Mouse (Mus musculus): ENCODE data around the gene Aacs.

Aacs gene

DNA sequence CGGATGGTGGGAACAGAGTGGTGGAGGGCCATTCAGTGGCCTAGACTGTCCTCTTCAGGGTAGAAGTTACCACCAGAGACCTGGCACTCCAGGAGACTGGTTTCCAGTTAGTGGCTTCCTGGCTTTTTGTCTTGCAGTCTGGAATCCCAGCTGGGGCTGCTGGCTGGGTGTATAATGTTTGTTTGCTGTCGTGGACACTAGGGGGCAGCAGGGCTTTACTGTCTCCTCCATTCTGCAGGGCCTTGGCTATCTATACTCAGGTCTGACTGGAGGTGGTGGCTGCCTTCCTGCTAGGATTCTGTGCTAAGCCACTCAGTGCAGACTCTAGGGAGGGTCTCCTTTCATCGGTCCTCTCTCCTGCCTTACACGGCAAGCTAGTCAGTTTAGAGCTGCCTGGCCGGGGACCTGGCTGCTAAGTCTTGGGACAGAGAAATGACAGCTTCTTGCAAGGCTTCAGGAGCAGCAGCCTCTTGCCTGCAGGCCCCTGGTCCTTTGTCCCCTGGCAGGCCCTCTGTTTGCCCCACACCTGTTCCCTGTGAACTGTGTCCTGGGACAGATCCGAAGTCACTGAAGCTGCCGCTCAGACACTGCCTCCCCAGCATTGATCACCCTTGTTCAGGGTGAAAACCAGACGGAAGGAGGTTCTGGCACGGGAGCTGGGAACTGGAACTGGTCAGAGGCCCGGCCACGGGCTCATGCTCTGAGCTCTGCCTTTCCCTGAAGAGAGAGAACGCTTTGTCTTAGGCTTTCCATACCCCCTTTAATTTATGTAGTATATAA is 22.4 kb downstream of the Aacs start:
- peak; percentile 84 for DNase-seq

DNA sequence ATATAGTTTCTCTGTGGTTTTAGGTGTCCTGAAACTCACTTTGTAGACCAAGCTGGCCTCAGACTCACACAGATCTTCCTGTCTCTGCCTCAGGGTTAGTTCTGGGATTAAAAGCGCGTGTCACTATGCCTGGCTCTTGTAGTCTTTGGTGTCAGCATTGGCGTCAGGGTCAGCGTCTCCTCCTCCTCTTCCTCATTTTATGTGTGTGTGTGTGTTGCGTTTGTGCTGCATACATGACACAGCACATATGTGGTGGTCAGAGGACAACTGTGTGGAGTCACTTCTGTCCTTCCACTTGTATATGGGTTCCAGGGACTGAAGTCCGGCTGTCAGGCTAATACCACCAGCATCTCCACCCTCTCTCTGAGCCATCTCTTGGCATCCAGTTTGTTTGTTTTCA is 25.9 kb downstream of the Aacs start:
- DNase-seq, result no peak

DNA sequence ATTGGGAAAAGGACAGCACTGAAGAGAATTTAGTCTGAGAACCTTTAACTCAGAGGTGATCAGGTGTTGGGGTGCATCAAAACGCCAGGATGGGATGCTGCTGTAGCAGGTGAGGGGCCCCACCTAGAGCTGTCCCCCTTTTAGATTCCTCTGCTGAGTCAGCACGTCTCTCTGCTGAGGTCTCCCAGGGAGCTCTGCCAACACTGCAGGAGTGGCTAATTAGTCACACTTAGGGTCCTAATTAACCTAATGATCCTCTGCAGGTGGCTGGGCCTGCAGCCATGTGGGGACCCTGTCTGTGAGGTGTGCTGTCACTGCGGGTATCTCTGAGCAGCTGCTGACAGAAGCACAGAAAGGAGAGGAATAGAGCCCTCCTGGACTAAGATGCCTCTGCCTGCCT is 26.6 kb downstream of the Aacs start:
- DNase-seq, result no peak

DNA sequence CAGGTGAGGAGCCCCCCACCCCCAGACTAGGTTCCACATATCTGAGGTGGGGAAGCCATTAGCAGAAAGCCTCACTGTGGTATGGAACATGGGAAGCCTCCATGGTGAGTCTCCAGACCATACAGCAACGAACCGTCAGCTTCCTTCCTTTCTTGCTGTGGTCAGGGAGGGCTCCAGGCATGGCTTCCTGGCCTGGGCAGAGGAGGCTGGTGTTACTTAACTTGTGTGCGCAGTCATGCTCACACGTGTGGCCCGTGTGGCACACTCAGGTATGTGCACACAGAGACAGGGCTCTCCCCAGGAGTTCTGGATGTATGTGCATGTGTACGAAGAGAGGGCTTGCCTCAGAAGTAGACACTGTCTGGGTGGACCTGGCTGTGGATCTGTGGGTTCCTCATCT is 28.0 kb downstream of the Aacs start:
- no peak for DNase-seq

DNA sequence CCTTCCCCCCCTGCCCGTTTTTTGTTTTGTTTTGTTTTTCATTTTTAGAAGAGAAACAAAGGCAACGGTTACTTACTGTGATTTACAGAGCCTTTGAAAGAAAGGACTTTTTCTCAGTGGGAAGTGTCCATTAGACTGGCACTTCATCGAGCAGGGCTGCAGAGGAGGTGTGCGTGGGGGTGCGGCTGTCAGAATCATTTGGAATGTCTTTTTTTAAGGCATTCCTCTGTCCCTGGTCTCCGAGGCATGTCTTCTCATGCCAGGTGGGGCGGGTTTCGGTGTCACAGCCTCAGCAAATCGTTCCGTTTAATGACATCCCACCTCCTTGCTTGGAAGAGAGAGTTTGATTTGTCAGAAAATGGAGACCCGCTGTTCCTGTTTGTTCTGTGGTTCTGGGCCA is 29.1 kb downstream of the Aacs start:
- no peak for DNase-seq

DNA sequence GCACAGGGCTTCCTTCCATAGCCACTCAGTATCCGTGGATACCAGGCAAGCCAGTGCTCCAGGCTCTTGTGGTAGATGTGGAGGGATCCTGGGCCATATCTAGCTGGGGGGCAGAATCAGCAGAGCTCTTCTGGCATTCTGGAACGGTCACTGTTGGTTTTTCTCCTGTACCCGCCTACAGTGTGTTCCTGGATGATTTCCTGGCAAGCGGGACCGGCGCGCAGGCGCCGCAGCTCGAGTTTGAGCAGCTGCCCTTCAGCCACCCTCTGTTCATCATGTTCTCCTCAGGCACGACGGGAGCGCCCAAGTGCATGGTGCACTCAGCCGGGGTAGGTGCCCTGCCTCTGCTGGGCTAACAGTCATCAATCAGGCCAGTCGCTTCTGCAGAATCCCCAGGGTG is 30.4 kb downstream of the Aacs start:
- no peak for DNase-seq

DNA sequence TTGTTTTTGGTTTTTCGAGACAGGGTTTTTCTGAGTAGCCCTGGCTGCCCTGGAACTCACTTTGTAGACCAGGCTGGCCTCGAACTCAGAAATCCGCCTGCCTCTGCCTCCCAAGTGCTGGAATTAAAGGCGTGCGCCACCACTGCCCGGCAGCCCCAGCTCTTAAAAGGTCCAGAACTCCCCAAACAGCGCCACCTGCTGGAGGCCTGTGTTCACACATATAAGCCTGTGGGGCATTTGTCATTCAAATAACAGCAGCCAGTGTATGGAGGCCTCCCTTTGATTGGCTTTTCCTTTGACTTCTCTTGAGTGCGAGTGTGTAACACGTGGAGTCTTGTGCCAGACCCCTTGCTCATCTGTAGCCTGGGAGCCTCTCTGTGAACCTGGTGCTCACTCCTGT is 32.0 kb downstream of the Aacs start:
- DNase-seq, result no peak

DNA sequence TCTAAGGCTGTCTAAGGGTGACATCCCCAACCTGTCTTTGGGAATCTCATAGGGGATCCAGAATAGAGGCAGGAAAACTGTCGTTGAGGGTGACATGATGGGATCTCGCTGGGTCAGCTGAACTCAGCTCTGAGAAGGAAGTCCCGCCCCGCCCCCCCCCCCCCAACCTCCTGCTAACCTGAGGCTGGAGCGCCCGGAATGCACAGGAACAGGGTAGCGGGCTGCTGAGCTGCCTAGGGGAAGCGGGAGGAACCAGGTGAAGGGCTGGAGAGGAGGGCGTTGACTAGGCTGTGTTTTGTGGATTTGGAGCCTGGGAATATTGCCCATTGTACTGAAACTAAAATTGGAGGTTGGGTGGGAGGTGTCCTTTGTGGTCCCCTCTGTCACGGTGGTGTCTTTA is 32.4 kb downstream of the Aacs start:
- DNase-seq, result no peak

DNA sequence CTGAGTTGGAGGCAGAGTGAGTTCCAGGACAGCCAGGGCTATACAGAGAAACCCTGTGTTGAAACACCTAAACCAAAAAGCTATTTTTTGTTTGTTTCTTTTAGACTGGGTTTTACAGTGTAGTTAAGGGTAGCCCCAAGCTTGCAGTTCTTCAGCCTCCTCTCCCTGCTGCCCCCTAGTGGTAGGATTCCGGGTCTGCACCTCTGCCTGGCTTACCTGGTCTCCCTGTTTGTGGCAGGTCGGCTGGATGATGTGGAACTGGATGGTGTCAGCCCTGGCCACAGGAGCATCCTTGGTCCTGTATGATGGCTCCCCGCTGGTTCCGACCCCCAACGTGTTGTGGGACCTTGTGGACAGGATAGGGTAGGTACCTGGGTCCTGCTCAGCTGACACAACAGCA is 33.9 kb downstream of the Aacs start:
- peak; percentile 52 for DNase-seq

DNA sequence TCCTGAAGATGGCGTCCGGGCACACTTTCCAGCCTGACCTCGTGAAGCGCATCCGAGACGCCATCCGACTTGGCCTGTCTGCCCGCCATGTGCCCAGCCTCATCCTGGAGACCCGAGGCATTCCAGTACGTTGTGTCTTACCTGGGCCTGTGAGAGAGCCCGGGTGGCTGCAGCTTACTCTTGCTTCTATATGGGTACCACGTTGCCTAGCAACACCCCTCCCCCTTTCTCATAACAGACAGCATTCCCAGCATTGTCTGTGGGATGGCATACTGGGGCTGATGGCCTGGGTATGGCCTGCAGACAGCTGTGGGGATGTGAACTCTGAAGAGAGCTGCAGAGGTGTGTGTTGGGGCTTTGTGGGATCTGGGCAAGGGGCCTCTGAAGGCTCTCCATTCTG is 39.4 kb downstream of the Aacs start:
- DNase-seq, result no peak

DNA sequence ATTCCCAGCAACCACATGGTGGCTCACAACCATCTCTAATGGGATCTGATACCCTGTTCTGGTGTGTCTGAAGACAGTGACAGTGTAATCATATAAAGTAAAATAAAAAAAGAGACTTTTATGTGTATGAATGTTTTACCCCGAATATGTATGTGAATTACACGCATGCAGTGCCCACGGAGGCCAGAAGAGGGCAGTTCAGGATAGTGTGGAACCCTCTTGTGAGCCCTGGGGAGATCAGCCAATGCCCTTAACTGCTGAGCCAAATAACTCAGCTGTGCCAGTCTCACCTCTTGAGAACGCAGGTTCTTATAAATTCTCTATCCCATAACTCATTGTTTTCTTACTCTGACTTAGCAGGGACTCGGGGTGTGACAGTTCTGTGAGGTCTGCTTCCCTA is 43.0 kb downstream of the Aacs start:
- DNase-seq, result no peak

DNA sequence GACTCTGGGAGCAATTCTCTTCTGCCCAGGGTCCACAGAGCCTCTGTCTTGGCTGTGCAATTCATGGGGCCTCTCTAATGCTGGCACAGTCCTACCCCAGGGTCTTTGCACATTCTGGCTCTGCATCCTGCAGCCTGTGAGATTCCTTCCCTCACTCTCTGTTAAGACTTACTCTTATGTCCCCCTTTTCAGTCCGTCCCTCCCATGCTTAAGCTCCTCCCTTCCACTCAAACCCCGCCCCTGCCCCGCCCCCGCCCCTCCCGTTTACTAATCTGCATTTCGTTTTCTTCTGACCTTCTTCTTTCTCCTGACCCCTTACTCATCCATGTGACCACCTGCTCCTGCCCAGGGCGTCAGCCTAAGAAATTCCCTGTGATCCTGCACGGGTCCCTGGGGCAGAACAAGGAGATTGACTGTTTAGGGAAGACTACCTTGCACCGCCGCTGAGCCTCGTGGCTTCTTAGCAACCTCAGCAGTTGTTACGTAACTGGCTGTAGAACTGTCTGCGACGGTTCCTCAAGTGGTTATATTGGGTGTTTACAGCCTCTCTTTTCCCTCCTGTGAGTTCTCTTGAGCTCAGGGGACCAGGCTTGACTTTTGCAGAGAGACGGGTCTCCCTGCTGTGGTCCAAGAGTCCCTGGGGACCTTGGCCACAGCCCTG is 45.4 kb downstream of the Aacs start:
- DNase-seq, result no peak

DNA sequence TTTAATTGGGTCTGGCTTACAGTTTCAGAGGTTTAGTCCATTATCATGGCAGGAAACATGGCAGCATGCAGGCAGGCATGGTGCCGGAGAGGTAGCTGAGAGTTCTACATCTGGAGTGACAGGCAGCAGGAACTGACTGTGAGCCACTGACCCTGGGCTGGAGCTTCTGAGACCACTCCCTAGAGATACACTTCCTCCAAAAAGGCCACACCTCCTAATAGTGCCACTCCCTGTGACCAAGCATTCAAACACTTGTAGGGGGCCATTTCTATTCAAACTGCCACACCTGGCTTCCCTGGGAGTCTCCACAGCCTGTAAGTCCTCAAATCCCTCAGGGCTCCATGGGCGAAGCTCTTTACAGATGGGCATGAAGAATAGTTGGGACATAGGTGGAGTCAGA is 47.7 kb downstream of the Aacs start:
- DNase-seq, result no peak

DNA sequence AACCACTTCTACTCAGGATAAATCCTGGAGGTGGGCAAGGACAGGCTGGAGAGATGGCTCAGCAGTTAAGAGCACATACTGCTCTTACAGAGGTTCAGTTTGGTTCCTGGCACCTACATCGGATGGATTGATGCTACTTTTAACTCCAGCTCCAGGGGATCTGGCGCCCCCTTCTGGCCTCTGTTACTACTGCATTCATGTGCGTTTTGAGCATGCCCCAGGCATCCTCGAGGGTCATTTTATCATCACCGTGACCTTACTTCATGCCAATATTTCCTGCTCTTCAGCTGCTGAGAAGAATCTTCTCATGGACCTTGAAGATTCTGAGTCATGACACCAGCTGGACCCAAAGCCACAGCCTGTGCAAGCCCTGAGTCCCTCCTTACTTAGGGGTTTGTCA is 49.9 kb downstream of the Aacs start:
- DNase-seq, result no peak

DNA sequence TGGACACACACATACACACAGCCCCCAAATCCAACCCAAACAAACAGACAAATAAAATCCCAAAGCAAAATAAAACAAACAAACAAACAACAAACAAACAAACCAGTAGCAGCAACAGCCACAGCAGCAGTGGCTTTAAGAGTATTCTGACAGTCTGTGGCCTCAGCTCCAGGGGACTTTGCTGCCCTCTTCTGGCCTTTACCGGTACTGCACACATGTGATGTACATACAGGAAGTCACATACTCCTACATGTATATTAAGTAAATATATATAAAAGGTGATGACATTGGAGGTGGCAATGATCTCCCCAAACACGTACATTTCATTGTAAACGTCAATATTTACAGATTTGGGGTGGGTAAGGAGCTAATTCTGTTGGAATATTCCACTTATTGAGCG is 50.9 kb downstream of the Aacs start:
- DNase-seq, result no peak

DNA sequence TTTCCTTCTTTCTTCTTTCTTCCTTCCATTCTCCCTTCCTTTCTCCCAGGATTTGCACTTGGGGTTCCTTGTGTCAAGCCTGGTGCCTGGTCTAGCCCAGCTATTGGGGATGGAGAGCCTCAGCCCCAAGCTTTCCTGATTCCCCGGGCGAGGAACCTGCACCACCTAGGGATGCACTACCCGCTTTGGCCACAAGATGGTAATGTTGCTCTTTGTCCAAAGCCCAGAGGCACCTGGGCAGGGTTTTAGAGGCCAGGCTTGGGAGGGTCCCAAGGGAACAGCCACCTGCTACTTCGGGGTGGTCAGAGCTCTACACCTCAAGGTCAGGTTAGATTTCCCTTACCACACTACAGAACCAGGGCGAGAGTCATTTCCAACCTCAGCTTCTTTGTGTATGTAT is 53.5 kb downstream of the Aacs start:
- DNase-seq, result peak; percentile 43

DNA sequence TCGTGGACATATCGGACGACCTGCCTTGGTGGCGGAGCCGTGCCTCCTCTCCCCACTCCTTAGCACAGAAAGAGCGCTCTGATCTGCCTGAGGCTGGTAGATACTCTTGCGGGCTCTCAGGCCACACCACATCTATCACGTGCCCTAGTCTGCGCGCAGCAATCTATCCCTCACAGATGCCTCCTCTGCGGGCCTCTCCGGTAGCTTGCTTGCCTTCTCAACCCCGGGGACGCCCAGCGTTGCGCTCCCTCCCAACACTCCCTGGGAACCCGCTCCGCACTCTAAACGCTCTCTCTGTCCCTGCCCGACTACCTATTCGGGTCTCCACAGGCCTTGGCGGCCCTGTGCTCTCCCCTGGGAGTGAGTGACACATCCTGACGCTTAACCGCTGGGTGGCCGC is 56.0 kb downstream of the Aacs start, which contains the start of gene Tmem132b:
Gene Tmem132b, plus strand, starts transcription at position 141 of the 400 bp plus-strand sequence.
- no peak for DNase-seq

DNA sequence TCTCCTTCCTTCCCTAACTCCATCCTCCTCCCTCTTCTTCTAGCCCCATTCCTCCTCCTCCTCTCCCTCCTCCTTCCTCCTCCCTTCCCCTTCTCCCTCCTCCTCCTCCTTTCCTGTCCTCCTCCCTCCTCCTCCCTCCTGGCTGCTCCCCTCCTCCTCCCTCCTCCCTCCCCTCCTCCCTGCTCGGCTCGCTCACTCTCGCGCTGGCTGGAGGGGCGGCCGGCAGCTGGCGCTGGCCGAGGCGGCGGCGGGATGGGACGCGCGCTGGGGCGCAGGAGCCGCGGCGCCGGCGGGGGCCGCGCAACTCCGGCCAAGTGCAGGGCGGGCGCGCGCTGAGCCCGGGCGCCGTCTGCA is 56.6 kb downstream of the Aacs start:
- DNase-seq, result no peak

DNA sequence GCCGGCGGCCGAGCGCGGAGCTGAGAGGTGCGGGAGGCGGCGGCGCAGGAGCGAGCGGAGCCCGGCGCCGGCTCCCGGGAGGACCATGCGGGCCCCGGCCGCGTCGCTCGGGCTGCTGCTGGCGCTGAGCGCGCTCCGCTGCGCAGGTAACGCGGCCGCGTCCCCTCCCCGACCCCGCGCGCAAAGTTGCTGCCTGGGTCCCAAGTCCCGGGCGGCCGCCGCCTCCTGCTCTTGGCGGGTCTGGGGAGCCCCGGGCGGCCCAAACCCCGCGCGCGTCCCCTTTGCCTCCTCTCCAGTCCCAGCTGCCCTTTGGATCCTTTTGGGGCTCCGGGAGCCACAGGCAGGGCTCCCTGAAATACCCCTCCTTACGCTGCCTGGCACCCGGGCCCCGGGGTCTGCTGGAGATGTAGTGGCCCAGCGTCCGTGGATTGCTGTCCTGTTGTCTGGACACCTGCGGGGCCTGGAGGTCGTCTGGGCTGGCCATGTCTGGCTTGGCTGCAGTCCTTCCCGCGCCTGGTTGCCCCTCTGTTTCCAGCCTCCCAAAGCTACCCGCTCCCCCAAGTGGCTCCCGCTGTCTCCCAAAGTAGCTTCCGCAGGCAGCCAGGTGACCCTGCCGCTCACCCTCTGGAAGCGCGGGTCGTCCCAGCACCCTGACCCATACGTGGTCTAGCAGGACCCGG is 57.1 kb downstream of the Aacs start:
- no peak for DNase-seq

DNA sequence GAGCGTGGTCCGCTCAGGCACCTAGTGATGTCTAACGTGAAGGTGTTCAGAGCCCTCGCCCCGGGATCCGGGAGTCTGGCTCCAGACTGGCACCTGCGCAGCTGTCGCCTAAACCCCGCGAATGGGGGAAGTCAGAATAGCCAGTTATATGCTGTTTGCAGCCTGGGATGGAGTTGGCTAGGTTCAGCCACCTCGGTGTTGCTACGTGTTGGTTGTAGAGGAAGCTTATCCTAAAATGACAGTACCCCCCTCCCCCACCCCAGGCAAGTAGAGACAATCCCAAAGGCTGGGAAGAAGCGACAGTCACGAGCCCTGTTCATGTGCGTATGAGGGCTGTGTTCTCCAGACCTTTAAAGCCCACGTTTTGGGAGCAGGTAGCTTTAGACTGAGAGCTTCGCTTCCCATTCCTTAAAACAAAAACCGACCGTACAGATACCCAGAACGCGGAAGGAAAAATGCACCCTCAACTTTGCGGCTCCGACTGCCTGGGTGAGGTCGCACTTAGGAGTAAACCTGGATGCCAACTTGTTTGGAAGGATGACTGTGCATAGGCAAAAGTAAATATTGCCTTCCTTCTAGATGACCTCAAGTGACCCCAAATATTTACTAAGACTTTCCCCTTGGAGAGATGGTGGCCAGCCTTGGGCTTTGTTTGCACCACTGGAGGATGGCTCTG is 57.7 kb downstream of the Aacs start:
- no peak for DNase-seq

DNA sequence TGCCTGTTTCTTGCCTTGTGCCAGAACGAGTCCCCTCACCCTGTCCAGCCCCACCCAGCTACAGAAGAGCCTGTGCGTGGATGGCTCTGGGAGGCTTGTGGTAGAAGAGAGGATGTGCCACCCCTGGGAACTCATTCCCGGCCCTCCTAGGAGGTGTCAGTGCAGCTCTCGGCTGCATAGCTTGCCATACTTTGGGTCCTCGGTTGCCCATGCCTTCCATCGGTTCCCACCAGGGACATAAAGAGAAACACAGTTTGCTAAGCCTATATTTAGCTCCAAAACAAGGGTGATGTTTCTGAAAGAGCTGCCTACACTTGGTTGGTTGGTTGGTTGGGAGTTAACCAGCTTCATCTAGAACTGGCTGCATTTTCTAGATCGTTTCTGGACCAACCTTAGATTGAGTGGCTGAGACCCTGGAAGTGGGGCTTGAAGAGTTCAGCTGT is 58.6 kb downstream of the Aacs start:
- DNase-seq, result no peak

DNA sequence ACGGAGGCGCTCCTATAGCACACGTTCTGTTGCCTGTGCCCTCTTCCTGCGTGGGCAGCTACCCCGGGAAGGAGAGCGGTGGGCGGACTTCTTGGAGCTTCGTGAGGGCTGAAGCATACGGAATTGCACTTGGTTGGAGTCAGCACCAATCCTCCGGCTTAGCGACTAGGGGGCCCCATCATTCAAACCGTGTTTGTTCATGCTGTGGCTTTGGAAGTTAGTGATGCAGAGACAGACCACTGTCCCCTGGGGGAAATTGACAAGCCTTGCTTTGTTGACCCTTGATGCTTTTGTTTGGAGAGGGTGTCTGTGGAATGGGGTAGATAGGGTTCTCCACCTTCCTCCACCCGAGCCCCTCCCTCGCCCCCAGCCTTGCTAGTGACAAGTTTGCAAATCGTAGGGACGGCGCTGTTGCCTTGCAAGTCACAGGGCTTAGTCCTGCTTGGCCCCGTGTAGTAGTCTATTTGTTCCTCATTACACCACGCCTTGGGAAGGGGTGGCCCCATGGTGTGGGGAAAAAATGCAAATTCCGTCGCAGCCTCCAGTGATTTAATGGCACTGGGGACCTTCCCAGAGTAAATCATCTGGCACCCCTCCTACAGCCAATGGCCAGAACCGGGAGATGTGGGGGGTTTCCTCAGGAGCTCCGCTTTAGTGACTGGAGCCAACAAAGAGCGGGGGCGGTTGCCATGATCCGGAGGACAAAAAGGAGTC is 59.2 kb downstream of the Aacs start:
- no peak for DNase-seq

DNA sequence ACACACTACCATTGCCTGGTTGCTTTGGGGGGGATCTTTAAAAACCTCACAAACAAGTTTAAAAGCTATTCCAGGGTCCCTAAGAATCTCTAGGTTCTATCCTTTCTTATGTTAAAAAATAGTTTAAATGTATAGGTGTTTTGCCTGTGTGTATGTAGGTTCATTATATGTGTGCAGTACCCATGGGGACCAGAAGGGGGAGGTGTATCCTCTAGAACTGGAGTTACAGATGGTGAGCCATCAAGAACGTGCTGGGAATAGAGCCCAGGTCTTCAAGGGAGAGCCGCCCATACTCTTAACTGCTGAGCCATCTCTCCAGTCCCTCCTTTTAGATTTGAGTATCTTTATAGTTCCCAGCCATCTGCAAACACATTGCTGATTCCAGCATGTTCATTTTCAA is 69.5 kb downstream of the Aacs start:
- DNase-seq, result no peak
